Mouse (Mus musculus) MEL (cell line): ENCODE measurements at regions not wholly inside any gene's neighbourhood (a gene's known extent, or its start where the extent isn't known, plus 50 kb on each side); places are given as distances from the start of the nearest gene placed in this dataset.

Source experiments
- DNase-seq: peaks from one replicate; pipeline ENCODE4 v3.0.0; 2011; ENCODE audit warnings: low read depth, low spot score
- H3K27ac ChIP-seq: 2 replicates; pipeline ENCODE4 v1.5.1; 2012; ENCODE audit warnings: low read depth, mild to moderate bottlenecking, control low read depth, low read length, moderate library complexity; ENCODE audit not compliant: control insufficient read depth
- H3K27me3 ChIP-seq, 2 experiments: fragments of 150-350 bp in 1 of 2; sonication (generic) in 1 of 2; 2 replicates each; pipeline ENCODE4 v1.6.1; 2012; ENCODE audit warnings: low read length in 2 of 2, mild to moderate bottlenecking in 2 of 2, improper control_type of control experiment in 1 of 2, moderate library complexity in 1 of 2; ENCODE audit not compliant: insufficient read depth in 2 of 2, control insufficient read depth in 1 of 2
- H3K36me3 ChIP-seq, 2 experiments: 2 replicates each; pipeline ENCODE4 v1.6.1; 2012 to 2014; ENCODE audit warnings: low read length in 2 of 2, improper control_type of control experiment in 1 of 2, inconsistent platforms in 1 of 2, mild to moderate bottlenecking in 1 of 2; ENCODE audit not compliant: insufficient read depth in 2 of 2, control insufficient read depth in 1 of 2
- H3K4me1 ChIP-seq, 2 experiments: fragments of 150-350 bp in 1 of 2; sonication (generic) in 1 of 2; 2 replicates each; pipeline ENCODE4 v1.6.1; 2012; ENCODE audit warnings: low read length in 2 of 2, improper control_type of control experiment in 1 of 2, mild to moderate bottlenecking in 1 of 2; ENCODE audit not compliant: insufficient read depth in 2 of 2, control insufficient read depth in 1 of 2
- H3K4me3 ChIP-seq, 2 experiments: fragments of 150-350 bp in 1 of 2; sonication (generic) in 1 of 2; 2 replicates each; pipeline ENCODE4 v1.5.1; 2012; ENCODE audit warnings: low read depth in 2 of 2, low read length in 2 of 2, mild to moderate bottlenecking in 2 of 2, moderate library complexity in 2 of 2, control low read depth in 1 of 2, improper control_type of control experiment in 1 of 2; ENCODE audit not compliant: control insufficient read depth in 1 of 2, insufficient read depth in 1 of 2
- H3K79me2 ChIP-seq: 2 replicates; pipeline ENCODE4 v1.6.1; 2012; ENCODE audit warnings: mild to moderate bottlenecking, low read length, moderate library complexity; ENCODE audit not compliant: control insufficient read depth, poor library complexity, insufficient read depth
- H3K9ac ChIP-seq: 2 replicates; pipeline ENCODE4 v1.6.1; 2012; ENCODE audit warnings: low read depth, mild to moderate bottlenecking, control low read depth, low read length, moderate library complexity; ENCODE audit not compliant: control insufficient read depth, poor library complexity, severe bottlenecking
- H3K9me3 ChIP-seq: fragments of 150-350 bp; sonication (generic); replicated peaks from 2 replicates; pipeline ENCODE4 v1.6.1; 2012; ENCODE audit warnings: mild to moderate bottlenecking, low read length, improper control_type of control experiment, moderate library complexity; ENCODE audit not compliant: insufficient read depth
- CHD2 ChIP-seq: IDR thresholded peaks from 2 replicates; pipeline ENCODE4 v1.6.1; 2011; ENCODE audit warnings: low read length, improper control_type of control experiment
- E2F4 ChIP-seq: IDR thresholded peaks from 2 replicates; pipeline ENCODE4 v1.6.1; 2011; ENCODE audit warnings: low read depth, low read length, improper control_type of control experiment, borderline replicate concordance
- ELF1 ChIP-seq: IDR thresholded peaks from 2 replicates; pipeline ENCODE4 v1.6.1; 2014; ENCODE audit warnings: low read depth, mild to moderate bottlenecking, inconsistent platforms, low read length, improper control_type of control experiment, moderate library complexity
- HCFC1 ChIP-seq: IDR thresholded peaks from 2 replicates; pipeline ENCODE4 v1.6.1; 2012; ENCODE audit warnings: low read depth, mild to moderate bottlenecking, inconsistent platforms, low read length, improper control_type of control experiment, moderate library complexity
- MAX ChIP-seq: IDR thresholded peaks from 2 replicates; pipeline ENCODE4 v1.6.1; 2011; ENCODE audit warnings: low read length, improper control_type of control experiment
- MXI1 ChIP-seq: IDR thresholded peaks from 2 replicates; pipeline ENCODE4 v1.6.1; 2011; ENCODE audit warnings: mild to moderate bottlenecking, low read depth, low read length, improper control_type of control experiment
- RCOR1 ChIP-seq: IDR thresholded peaks from 2 replicates; pipeline ENCODE4 v1.6.1; 2012; ENCODE audit warnings: low read depth, mild to moderate bottlenecking, inconsistent platforms, low read length, improper control_type of control experiment
- SMC3 ChIP-seq: IDR thresholded peaks from 2 replicates; pipeline ENCODE4 v1.6.1; 2011; ENCODE audit warnings: low read depth, low read length, improper control_type of control experiment
- TBP ChIP-seq: IDR thresholded peaks from 2 replicates; pipeline ENCODE4 v1.8.0; 2011; ENCODE audit warnings: low read depth, low read length, improper control_type of control experiment
- TCF12 ChIP-seq: IDR thresholded peaks from 2 replicates; pipeline ENCODE4 v1.6.1; 2014; ENCODE audit warnings: low read depth, mild to moderate bottlenecking, inconsistent platforms, low read length, improper control_type of control experiment, moderate library complexity
- UBTF ChIP-seq: IDR thresholded peaks from 2 replicates; pipeline ENCODE4 v1.6.1; 2012; ENCODE audit warnings: low read depth, mild to moderate bottlenecking, inconsistent platforms, low read length, improper control_type of control experiment, moderate library complexity, borderline replicate concordance; ENCODE audit not compliant: insufficient read depth
- ZNF384 ChIP-seq: IDR thresholded peaks from 2 replicates; pipeline ENCODE4 v1.6.1; 2012; ENCODE audit warnings: low read depth, mild to moderate bottlenecking, inconsistent platforms, low read length, improper control_type of control experiment

GRCm38 (mm10) chr1:72929774-72930173 is 55.1 kb upstream of the Igfbp5 start:
- TF ChIP-seq MAX: no peak
- no peak for TF ChIP-seq MXI1
- TF ChIP-seq TBP: no peak
- TF ChIP-seq SMC3: no peak
- no peak for TF ChIP-seq UBTF
- no peak for TF ChIP-seq ELF1
- TF ChIP-seq HCFC1: no peak
- TF ChIP-seq CHD2: no peak
- no peak for TF ChIP-seq E2F4
- no peak for TF ChIP-seq TCF12
- no peak for TF ChIP-seq ZNF384
- no peak for TF ChIP-seq RCOR1
- Histone ChIP-seq H3K27ac (no peak overlapping the region), H3K27me3 (no peaks in the 10 kb centered on the region), H3K79me2 (no peaks in the 10 kb centered on the region), H3K36me3 (no peaks in the 10 kb centered on the region), H3K4me3 (no peak overlapping the region), H3K4me1 (no peaks in the 10 kb centered on the region), H3K9ac (no peak overlapping the region), H3K9me3 (no peaks in the 10 kb centered on the region)
- no peak for DNase-seq
